Mouse (Mus musculus) spleen, postnatal 4 days (tissue): ENCODE results near the gene Rab6b.
"Not testable (repeated sequence)": the region's sequence is repeated elsewhere in the genome, so short reads cannot be mapped to it uniquely, and the experiment has no call there.

Source experiments
- DNase-seq, 2 experiments: peaks; one replicate each; pipeline ENCODE4 v3.0.0; 2022; ENCODE audit warnings: low spot score in 2 of 2

Gene Rab6b

DNA sequence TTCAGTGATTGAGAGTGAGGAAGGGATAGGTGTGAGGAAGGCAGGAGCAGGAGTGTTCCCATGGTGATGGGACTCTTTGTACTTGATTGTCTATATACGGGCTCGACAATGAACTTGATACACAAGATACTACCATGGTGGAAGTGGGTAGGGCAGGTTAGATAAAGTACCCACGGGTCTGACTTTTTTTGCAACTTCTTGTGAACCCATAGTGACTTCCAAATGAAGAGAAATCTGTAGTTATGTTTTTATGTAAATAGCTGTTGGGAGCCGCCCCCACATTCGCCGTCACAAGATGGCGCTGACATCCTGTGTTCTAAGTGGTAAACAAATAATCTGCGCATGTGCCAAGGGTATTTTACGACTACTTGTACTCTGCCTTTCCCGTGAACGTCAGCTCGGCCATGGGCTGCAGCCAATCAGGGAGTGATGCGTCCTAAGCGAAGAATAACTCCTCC is 3.2 kb upstream of the Rab6b start:
- DNase-seq = not testable (repeated sequence)

DNA sequence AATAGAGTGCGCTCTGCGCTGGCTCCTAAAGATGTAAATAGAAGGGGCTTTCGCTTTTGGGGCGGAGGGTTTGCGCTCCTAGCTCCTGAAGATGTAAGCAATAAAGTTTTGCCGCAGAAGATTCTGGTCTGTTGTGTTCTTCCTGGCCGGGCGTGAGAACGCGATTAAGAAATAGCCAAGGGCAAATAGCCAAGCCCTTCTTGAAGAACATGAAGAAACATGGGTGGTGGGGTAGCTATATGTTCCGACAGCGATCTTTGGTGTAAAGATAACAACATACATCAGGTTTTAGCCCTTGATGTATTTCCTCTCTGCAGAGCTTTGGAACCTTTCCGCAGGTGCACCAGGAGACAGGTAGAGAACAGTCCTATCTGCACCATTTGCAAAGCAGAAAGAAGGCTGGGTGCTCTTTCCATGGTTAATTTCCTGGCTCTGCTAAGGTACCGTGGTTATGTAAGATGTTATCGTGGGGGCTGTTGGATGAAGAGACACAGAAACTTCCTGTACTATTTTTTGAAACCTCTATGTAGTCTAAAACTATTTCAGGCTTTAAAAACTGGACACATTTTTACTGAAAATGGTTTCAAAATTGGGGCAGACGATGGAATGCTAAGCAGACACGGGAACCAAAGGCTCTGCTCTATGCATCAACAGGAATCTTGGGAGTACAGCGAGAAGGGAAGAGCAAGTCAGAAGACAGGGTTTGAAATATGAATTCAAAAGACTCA is 2.5 kb upstream of the Rab6b start:
- DNase-seq = no peak

DNA sequence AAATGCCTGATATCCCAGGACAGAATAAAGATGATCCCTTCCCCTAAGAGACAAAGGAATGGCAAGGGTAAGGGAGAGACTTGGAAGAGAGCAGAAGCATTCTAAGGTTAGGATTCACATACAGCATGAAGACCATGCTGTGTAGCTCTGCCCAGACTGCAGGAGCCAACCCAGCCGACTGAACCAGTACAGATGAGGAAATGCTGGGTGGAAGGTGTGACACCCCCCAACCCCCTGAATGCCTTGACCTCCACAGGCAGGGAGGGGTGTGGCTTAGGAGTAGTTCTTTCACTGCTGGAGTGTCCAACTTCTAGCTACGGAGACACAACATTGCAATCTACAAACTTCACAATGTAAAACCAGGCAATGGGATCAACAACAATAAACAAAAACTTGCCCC is 1.7 kb upstream of the Rab6b start:
- no peak for DNase-seq

DNA sequence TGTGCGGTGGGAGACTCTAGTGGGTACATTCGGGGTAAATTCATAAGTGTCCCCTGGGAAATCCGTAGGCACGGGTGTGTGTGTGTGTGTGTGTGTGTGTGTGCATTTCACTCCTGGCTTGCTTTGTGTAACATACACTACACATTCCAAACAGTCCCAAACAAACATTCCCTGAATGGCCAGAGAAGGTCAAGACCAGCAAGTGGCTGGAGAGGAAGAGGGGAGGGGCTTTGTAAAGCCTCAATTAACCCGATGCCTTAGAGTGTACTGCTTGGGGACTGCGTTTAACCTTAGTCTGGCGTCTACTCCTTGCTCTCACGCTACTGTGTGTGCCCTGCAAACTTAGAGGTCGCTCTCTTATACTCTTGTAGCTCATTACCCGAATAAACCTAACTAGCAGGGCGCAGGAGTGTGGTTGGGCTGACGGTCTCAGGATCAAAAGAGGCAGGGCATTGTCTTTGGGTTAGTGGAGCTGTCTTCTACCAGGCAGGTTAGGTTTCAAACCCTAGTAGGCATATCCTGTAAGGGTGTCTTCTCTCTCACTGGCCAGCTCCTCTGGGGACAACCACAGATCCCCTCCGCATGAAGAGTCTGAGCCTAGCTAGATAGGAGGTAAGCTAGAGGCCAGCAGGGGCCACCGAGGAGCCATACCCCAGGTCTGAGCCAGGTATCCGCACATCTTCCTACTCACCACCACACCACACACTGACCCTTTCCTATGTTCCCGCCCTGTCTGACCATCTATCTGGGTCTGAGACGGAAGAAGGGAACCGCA is 673 bp upstream of the Rab6b start:
- DNase-seq = no peak

DNA sequence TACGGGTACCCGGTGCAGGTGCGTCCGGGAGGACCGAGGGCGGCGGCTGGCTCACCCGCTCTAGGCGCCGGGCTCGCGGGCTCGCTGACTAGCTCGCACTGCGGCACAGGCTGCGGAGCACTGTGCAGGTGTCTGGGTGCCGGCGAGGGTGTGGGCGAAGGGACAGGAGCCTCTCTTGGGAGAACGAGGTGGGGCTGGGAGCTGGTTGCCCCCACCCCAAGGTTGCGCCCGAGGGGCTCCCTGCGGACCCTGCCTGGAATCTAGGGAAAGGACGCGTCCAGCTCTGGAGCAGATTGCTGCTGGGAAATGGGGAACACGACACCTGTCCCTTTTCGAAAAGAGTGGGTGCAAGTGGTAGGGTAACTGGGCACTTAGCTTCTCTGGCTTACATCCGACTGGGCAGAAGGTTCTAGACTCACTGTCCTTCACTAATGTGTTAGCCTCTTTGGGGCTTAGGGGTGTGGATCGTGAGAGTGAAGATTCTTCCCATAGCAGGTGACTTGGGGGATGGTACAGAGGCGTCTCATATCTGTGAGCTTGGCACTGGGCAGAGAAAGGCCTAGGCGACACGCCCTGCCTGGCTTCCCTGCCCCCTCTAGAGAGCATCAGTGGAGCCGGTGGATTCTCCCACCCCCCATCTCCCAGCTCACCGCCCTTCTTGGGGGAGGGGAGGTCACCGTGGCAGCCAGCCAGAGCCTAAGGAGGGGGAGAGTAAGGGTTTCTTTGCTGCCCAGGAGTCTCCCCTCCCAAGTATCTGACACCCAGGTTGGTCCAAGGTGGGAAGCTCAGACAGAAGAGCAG is 1.1 kb downstream of the Rab6b start:
- DNase-seq = no peak

DNA sequence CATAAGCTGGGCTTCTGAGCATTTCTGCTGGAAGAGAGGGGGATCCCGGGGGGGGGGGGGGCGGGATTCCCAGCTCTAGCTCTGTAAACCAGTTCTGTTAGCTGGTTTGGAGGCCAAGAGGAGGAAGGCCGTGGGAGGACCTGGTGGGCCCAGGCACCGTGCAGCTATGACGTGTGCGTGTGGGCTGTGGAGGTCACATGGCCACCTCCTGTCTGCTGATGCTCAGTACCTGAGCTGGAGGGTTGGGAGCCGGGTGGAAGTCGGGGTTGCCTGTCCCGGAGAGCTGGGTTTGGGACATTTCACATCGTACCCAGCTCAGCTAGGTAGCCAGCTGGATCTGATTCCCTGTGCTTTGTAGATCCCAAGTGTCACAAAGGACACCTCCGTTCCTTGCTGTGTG is 1.8 kb downstream of the Rab6b start:
- no peak for DNase-seq

DNA sequence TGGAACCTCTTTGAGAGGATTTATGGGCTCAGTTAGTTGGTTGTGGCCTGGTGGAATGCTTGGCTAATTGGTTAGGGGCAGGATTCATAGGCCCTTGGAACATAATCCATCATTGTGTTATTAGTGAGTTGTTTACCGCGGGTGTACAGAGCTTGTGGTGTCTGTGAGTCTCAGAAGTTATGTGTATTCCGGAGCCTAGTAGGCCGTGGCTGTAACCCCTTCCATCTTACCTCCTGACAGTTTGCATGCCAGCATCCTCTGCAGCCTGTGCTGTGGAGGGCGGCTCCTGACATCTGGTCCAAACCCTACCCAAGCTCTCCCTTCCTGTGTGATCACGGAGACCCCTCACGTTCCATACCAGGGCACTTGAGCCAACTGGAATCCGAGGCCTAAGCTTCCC is 2.7 kb downstream of the Rab6b start:
- no peak for DNase-seq

DNA sequence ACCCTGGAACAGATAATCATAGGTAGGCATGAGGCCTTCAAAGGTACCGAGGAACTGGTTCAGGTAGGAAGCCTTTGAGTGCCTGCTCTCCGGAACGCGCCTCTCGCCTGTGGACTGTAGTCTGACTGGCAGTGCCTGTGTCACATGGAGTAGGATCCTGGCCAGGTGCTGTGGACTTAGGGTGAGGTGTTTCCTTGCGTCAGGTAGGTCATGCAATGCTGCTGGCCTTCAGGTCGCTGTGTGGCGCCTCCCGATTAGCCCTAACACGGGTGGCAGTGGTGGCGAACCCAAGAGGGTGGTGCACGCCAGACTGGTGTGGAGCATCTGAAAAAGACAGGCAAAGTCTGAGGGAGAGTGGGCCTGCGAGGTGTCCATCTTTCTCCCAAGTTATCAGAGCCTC is 3.3 kb downstream of the Rab6b start:
- no peak for DNase-seq

DNA sequence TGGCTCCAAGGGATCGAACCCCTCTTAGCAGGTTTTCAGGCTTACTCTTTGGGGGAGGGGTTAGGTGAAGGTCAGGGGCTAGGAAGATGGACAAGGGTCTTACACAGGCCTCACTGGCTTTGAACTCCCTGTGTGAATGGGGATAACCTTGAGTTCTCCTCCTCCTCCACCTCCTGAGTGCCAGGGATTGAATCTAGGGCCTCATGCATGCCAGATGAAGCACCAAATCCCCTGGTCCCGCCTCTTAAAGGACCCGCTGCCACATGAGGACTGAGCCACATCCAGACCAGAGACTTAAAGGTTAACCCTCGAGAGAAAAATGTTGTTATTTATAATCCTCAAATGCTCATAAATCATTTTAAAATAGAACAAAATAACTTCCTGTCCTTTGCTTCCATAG is 5.4 kb downstream of the Rab6b start:
- no peak for DNase-seq

DNA sequence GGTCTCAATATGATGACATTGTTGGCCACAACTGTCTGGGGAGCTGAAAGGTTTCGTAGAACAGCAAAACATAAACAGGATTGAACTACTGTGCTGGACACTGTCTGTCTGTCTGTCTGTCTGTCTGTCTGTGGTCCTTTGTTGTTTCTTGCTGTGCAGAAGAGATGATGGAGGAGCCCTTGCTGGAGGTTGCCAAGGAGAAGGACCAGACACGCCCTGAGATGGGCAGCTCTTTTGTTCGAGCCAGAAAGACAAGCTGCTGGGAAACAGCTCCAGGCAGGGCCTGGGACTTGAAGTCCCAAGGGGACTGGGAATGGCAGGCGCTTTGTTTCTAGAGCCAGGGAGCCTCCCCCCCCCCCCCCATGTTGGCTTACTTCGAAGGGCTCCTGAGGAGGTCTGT is 5.9 kb downstream of the Rab6b start:
- DNase-seq = no peak

DNA sequence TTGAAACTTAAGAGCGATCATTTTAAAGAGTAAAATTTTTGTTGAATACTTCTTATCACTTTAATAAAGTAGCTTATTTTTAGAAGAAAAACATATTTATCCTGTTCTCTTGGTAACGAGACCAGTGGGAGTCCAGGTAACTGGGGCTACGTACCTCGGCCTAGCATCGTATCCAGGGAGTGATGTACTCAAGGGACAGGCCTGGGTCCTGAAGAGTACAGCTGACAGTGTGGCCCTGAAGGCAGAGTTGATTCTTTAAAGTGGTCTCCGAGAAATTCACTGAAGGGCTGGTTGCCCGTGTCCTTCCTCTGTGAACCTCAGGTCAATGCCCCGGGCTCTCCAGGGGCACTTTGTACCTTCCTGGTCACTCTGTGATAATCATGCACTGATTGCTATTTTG is 6.4 kb downstream of the Rab6b start:
- no peak for DNase-seq

DNA sequence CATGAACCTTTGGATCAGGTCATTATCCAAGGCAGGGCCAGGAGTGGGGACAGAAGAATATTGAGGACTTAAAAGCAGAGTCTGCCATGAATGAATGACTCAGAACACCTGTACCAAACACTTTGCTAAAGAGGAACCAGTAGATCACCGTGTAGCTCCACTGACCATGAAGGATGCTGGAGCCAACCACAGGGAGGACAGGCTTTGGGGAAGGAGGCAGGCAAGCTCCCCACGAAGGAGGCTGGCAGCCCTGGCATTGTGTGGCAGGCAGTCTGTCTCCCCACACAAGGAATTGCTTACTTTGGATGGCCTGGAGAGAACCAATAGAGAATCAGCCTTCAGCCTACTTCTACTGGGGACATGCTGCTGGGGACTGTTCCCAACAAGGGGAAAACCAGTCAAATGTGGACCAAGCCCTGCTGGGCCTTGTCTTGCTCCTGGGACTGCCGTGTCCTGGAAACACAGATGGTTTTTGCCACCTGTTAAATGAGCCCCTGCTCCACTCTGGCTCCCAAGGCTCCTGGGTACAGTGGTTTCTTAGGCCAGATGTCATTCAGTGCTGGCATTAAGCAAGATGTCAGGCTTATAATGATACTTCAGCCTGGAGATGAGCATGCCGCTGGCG is 7.2 kb downstream of the Rab6b start:
- DNase-seq = no peak

DNA sequence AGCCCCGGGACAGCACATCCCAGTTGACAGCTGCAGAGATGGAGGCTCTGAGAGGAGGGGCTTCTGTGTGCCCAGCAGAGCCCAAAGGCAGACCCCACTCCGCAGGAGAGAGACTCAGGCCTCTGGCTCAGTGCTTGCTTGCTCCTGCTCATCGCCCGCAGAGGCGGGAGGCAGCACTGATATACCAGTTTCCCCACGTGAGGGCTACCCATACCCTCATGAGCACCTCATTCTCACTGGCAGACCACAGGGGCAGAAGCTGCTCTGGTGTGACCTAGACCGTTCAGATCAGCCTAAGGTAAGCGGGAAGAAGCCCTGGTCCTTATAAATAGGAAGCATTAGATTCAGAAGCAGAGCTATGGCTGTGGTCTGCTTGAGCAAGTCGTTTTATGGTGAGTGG is 8.2 kb downstream of the Rab6b start:
- no peak for DNase-seq

DNA sequence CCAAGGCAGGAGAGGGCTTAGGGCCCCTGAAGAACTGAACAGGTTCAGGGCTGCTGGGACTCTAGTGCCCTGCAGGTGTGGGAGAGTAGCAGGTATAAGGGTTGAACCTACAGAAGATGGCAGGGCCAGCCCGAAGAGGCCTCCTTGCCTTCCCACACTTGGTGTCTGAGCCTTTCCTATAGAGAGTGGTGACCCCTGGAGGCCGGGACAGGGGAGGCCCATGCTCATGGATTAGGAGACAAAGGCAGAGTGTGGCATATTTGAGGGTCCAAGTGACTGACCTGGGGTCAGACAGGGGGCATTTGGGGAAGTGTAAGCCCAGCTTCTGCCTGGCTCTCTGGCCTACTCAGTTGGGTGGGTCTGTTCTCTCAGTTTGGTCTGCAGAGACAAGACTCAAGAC is 8.6 kb downstream of the Rab6b start:
- DNase-seq = no peak

DNA sequence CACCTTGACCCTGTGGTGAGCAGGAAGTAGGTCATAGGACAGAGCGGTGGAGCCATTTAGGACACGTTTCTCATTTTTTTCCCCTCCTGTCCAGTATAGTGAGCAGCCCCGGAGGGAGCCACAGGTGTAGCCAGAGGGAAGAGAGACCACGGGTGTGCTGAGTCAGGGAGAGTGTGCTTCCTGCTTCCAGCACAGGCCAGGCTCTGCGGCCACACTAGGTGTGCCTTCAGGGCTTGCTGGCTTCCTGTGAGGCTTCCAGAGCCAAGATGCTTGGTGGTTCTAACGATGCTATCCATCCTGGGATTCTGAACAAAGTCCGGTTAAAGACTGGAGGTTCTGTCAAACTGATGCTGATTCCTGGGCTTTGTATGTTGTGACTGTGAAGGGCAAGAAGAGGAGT is 10.0 kb downstream of the Rab6b start:
- DNase-seq = no peak

DNA sequence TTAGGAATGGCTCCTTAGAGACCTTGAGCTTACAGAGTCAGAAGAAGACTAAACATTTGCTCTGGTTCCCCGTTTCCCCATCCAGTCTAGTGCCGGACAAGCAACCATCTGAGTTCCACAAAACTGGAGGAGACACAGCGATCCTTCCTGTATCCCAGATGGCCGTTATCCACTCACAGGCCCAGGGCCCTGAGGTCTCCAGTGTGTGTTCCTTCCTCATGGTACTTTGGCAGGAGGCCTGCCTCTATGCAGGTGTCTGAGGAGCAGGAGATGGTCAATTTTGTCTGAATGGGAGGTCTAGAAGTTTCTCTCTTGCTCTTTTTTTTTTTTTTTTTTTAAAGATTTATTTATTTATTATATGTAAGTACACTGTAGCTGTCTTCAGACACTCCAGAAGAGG is 13.2 kb downstream of the Rab6b start:
- DNase-seq = no peak

DNA sequence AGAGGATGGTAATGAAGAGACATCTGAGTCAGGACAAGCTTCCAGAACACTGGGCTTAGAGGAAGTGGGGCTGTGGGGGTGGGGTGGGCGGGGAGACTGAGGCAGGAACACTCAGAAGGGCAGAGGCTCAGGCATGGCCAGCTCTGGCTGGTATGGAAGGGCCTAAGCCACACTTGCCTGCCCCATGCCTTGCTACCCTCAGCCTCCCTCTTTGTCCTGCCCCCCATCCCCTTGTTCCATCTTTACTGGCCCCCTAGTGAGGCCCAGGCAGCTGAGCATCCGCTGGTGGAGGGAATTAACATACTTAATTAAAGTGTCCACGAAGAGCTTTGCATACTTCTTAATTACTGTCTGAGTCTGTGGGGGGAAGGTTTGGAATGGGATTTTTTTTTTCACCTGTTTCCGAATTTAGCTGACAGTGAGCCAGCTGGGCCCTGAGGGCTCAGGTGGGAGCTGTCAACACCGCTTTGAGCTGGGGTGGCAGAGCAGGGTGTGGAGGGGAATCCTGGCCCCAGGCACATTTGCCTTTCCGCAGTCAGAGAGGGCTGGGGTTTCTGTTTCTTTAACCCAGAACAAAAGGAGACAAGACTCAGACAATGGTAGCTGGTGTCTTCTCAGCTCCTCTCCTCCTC is 22.0 kb downstream of the Rab6b start:
- DNase-seq = no peak

DNA sequence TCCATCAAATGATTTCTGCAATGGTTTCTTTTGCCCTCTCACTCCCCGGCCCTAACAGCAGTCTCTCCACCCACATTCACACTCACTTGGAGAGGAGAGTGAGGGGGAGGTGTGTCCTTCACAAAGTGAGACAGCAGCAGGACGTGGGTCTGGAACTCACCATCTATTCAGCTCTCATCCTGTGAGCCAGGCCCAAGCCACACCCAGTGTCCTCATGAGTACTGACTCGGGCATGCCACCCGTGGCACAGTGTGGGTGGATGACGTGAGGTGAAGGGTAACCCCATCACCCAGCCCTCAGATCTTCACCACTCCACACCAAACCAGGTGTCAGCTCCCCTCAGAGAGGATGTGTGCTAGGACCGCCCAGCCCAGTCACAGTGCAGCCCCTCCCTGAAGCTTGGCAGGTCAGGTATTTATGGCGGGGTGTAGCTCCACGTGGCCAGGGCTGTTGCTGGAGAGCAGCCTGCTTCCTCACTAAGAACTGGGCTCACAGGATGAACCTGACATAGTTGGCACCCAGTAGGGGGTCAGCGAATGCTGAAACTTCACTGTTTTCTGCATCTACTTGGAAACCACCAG is 23.0 kb downstream of the Rab6b start:
- no peak for DNase-seq

DNA sequence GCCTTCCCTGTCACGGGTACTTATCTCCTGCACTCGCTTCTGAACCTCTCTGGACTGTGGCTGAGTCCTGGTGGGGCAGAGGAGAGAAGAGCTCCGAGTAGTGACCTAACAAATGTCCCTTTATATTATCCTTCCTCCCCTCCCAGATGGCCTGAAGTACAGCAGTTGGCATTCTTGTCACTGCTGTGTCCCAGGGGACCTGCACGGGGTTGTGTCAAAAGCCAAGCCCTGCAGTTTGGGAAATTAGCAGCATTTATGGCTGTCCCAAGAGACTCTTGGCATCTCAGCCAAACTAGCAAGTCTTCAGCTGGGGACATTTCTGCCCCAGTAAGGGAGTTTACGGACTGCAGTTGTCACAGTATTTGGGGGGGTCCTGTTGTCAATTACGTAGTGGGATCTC is 27.9 kb downstream of the Rab6b start:
- DNase-seq = no peak

DNA sequence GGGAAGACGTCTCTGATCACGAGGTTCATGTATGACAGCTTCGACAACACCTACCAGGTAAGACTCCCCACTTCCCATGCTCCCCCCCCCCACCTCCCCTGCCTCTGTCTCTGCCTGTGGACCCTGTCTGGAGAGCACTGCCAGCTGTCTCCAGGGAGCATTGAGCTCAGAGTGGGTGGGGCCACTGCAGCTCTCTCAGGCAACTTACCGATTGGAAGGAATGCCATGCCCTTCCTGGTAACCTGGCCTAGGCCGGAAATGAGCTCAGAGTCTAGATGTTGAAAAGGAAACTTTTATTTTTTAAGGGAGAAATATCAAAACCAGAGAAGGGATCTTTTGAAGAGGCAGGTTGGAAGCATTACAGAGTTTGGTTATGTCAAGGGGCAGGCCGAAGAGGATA is 28.8 kb downstream of the Rab6b start:
- DNase-seq = no peak

DNA sequence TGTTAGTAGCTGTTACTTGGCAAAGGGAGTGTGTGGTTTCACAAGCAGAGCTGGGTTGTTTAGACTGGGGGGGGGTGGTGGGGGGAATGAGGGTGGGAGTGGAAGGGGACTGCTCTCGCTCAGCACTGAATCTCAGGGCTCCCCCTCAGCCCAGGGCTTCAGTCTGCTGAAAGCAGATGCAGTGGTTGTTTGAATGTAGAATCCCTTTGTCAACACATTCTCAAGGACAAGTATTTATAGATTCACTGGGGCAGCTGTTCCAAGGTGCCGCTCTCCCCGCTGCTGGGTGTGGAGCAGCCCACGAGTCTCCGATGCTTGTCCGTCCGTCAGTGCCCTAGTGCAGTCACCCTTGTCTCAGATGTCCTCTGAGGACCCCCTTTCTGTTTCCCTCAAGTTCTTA is 29.7 kb downstream of the Rab6b start:
- no peak for DNase-seq
